ENCODE assay signal across 17 mouse cellular contexts in the genomic region with DNA sequence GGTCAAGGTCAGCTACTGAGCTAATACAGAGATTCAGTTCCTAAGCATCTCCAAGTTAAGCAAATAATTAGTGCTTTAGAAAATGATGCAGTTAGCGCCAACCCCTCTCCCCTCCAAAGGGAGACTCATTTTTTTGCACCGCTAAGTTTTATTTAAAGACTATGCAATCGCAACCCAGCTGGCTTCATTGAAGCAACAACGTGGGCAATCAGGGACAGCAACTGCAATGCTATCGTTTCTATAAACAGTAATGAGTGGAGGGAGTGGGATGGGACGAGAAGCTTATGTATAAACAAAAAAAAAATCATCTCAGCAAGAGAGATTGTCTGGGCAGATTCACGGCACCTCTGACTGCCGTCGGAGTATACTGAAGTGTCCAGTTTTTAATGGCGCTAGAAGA.
"Had no signal": no experiment of that assay in that cellular context is flagged by ENCODE, and none has a peak within 500 bp of the region (broad histone marks: within the 10 kb centered on the region; RNA-seq: fewer than 3 reads in every experiment).

No protein-coding gene starts in this region.

- H3K36me3 ChIP-seq: intestine, embryonic 15.5 days; liver, embryonic 13.5 days; midbrain, embryonic 10.5 days; midbrain, embryonic 13.5 days; neural tube, embryonic 13.5 days had no signal

- H3K4me3 ChIP-seq: intestine, embryonic 15.5 days; liver, embryonic 13.5 days; megakaryocyte, embryonic 14.5 days; midbrain, embryonic 10.5 days; midbrain, embryonic 13.5 days; myocyte; neural tube, embryonic 13.5 days had no signal

- ATAC-seq: intestine, embryonic 15.5 days; midbrain, embryonic 13.5 days; midbrain, embryonic 16.5 days had no signal

- H3K9ac ChIP-seq: intestine, embryonic 15.5 days; liver, embryonic 13.5 days; midbrain, embryonic 13.5 days; neural tube, embryonic 13.5 days had no signal

- H3K4me2 ChIP-seq: intestine, embryonic 15.5 days; liver, embryonic 13.5 days; midbrain, embryonic 13.5 days; neural tube, embryonic 13.5 days had no signal

- H3K27ac ChIP-seq: intestine, embryonic 15.5 days; liver, embryonic 13.5 days; midbrain, embryonic 10.5 days; midbrain, embryonic 13.5 days; neural tube, embryonic 13.5 days had no signal

- H3K4me1 ChIP-seq: intestine, embryonic 15.5 days; liver, embryonic 13.5 days; megakaryocyte, embryonic 14.5 days; midbrain, embryonic 10.5 days; midbrain, embryonic 13.5 days; neural tube, embryonic 13.5 days had no signal

- DNase-seq: kidney, adult 11 months; kidney, adult 9 months; kidney, postnatal 14 days; kidney, postnatal 4 days; liver, embryonic 13.5 days; lung, adult 2 months; lung, postnatal 10 days; lung, postnatal 36 days; thymus, adult 18-20 months; thymus, postnatal 36 days had no signal

- H3K27me3 ChIP-seq: intestine, embryonic 15.5 days; liver, embryonic 13.5 days; megakaryocyte, embryonic 14.5 days; midbrain, embryonic 13.5 days; neural tube, embryonic 13.5 days had no signal

- H3K9me3 ChIP-seq: intestine, embryonic 15.5 days; liver, embryonic 13.5 days; megakaryocyte, embryonic 14.5 days; midbrain, embryonic 10.5 days; midbrain, embryonic 13.5 days; neural tube, embryonic 13.5 days had no signal
